Mouse (Mus musculus) embryonic fibroblast, embryonic 13.5 days (primary cell): ENCODE measurements around the gene Smagp.

Source experiments
- CTCF ChIP-seq: IDR thresholded peaks from 2 replicates; pipeline ENCODE4 v1.5.1; 2011; ENCODE audit warnings: mild to moderate bottlenecking, control low read depth, low read length, moderate library complexity, borderline replicate concordance; ENCODE audit not compliant: insufficient read depth
- POLR2A ChIP-seq: IDR thresholded peaks from 2 replicates; pipeline ENCODE4 v1.6.1; 2011; ENCODE audit warnings: low read depth, mild to moderate bottlenecking, control low read depth, low read length, moderate library complexity

DNA sequence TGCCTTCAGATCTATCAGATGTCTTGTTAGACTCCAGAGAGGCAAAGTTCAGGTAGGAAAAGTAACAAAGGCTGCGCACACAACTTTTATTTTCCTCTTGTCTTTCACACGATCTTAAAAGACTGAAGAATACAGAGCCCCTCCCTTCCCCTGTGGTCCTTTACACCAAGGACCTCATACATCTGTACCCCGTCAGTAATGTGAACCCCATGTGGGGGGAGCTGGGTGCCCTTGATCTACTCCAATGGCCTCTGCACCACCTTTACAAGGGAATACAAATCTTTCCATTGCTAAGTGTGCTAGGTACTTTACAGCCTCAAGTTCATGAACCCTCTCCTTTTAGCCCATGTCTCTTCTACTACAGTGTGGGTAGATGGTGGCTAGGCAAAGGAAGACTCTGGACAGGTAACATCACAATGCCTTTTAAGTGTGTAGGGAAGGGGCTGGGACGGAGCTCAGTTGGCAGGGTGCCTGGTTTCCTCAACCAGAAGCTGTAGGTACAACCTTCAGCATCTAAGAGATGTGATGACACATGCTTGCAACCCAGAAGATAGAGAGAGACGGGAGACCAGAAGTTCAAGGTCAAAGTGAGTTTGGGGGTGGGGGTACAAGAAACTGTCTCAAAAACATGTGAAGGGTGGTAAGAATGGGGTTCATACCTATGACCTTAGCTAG is 31.3 kb upstream of the Smagp start:
- TF ChIP-seq CTCF (no peak), POLR2A (no peak)
